Mouse (Mus musculus) stomach, embryonic 15.5 days (tissue): ENCODE results near the gene Ola1. TPM values are rescaled to one million over a fixed set of nuclear protein-coding genes. Genes with fewer than 3 reads are reported as not detected.

Experiments used
- ATAC-seq: fragments of 200-750 bp; cut with Nextera tagmentation; 2 replicates; pipeline ENCODE4 v1.8.0; 2017; ENCODE audit warnings: low read depth, moderate number of reproducible peaks, moderate TSS enrichment; ENCODE audit not compliant: insufficient read depth, low FRiP score
- H3K27ac ChIP-seq: fragments of 300-500 bp; sonication (generic); 2 replicates; pipeline ENCODE4 v1.5.1; 2015; ENCODE audit warnings: mild to moderate bottlenecking, inconsistent platforms
- H3K27me3 ChIP-seq: fragments of 300-500 bp; sonication (generic); replicated peaks from 2 replicates; pipeline ENCODE4 v1.6.1; 2015; ENCODE audit warnings: inconsistent platforms
- H3K36me3 ChIP-seq: fragments of 300-500 bp; sonication (generic); 2 replicates; pipeline ENCODE4 v1.6.1; 2015; ENCODE audit warnings: inconsistent platforms
- H3K4me1 ChIP-seq: fragments of 300-500 bp; sonication (generic); 2 replicates; pipeline ENCODE4 v1.6.1; 2015; ENCODE audit warnings: inconsistent platforms
- H3K4me2 ChIP-seq: fragments of 300-500 bp; sonication (generic); 2 replicates; pipeline ENCODE4 v1.6.1; 2015; ENCODE audit warnings: mild to moderate bottlenecking, inconsistent platforms
- H3K4me3 ChIP-seq: fragments of 300-500 bp; sonication (generic); replicated peaks from 2 replicates; pipeline ENCODE4 v1.5.1; 2015; ENCODE audit warnings: inconsistent platforms
- H3K9ac ChIP-seq: fragments of 300-500 bp; sonication (generic); 2 replicates; pipeline ENCODE4 v1.6.1; 2015; ENCODE audit warnings: inconsistent platforms
- H3K9me3 ChIP-seq: fragments of 300-500 bp; sonication (generic); 2 replicates; pipeline ENCODE4 v1.6.1; 2016; ENCODE audit warnings: inconsistent platforms
- WGBS: fragments of 180-500 bp; shearing (Covaris S2); methylation state at CpG from one replicate; pipeline ENCODE4 v1.1.7; 2015; 5-methylcytosine and 5-hydroxymethylcytosine counted together
- polyA plus RNA-seq: library from polyadenylated mRNA; unstranded; fragments of >200 nt; fragmentation: Nextera tagmentation; extraction: Ambion mirVana; gene quantifications from 2 replicates; pipeline ENCODE4 v1.2.1, GENCODE M21; 2015

Ola1 gene
- polyA plus RNA-seq, 1 experiment from 2014 or later, result 77.3 TPM

DNA sequence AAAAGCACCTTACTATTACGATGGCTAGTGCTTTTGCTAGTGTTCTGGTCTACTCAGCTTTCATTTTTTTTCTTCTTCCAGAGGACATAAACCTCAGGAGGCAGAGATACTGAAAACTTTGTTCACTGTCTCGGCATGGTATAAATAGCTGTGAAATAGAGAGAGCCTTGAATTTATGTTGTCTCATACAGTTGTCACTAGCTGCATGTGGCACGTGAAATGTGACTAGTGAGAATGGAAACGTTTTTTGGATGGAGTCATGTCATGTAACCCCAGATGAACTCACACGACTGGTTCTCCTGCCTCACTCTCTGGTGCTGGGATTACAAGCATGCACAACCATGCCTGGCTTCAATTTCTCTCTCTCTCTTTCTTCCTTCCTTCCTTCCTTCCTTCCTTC lies 173.2 kb downstream of the Ola1 start:
- Histone ChIP-seq H3K4me2 (no peak overlapping the region), H3K9me3 (no peaks in the 10 kb centered on the region), H3K27ac (no peak overlapping the region), H3K4me3 (no peak overlapping the region), H3K36me3 (no peaks in the 10 kb centered on the region), H3K4me1 (peaks cover 5% of the 10 kb centered on the region; the same call in 1 of the 2 replicates), H3K27me3 (no peaks in the 10 kb centered on the region), H3K9ac (no peak overlapping the region)
- ATAC-seq, result no peak
- 72% methylated on average over 5 of the region's 5 CpGs for WGBS

Other genes with a start within 250 kb of the Ola1 start
- 49.2 and 49.8 TPM in 2 replicates for gene Sp3, start 238.5 kb downstream of the Ola1 start, polyA plus RNA-seq
- not detected in 2 replicates for gene Gm11084, start 232.2 kb downstream of the Ola1 start, polyA plus RNA-seq
- 0.03 TPM in 1 of 2 replicates, not detected in the other for gene Sp9, start 53.0 kb upstream of the Ola1 start, polyA plus RNA-seq
- gene Scrn3, start 93.7 kb upstream of the Ola1 start, polyA plus RNA-seq, result 15.0 and 15.3 TPM in 2 replicates
- gene Cir1, start 93.8 kb upstream of the Ola1 start, polyA plus RNA-seq, result 24.6 and 26.5 TPM in 2 replicates
- gene Gpr155, start 167.6 kb upstream of the Ola1 start, polyA plus RNA-seq, result 4.1 and 6.0 TPM in 2 replicates